Mouse (Mus musculus) erythroblast, embryonic 14.5 days (primary cell): Measurements from ENCODE around the gene Arvcf. TPM values are rescaled to one million over a fixed set of nuclear protein-coding genes. Genes with fewer than 3 reads are reported as not detected.
A peak's percentile ranks its signal among the peaks of the same experiment; 100 is the strongest.

Experiments
- H3K27me3 ChIP-seq: 2 replicates; pipeline ENCODE4 v1.6.1; 2012; ENCODE audit warnings: inconsistent platforms; ENCODE audit not compliant: control insufficient read depth
- H3K36me3 ChIP-seq: 2 replicates; pipeline ENCODE4 v1.6.1; 2012; ENCODE audit warnings: mild to moderate bottlenecking, inconsistent platforms; ENCODE audit not compliant: control insufficient read depth
- H3K4me1 ChIP-seq: 2 replicates; pipeline ENCODE4 v1.6.1; 2012; ENCODE audit warnings: inconsistent platforms; ENCODE audit not compliant: control insufficient read depth
- H3K4me3 ChIP-seq: replicated peaks from 2 replicates; pipeline ENCODE3; 2012; ENCODE audit warnings: moderate library complexity, mild to moderate bottlenecking, inconsistent platforms
- H3K9me3 ChIP-seq: 2 replicates; pipeline ENCODE4 v1.6.1; 2012; ENCODE audit warnings: low read length, inconsistent platforms, mixed read lengths; ENCODE audit not compliant: control insufficient read depth
- GATA1 ChIP-seq: IDR thresholded peaks from 2 replicates; pipeline ENCODE4 v1.6.1; 2012; ENCODE audit warnings: low read length, inconsistent platforms, mixed read lengths
- TAL1 ChIP-seq: IDR thresholded peaks from 3 replicates; pipeline ENCODE4 v1.6.1; 2012; ENCODE audit warnings: low read length, inconsistent platforms, mixed read lengths
- polyA plus RNA-seq: library from polyadenylated mRNA; stranded (reverse); fragments of >175 nt; gene quantifications from 2 replicates; pipeline ENCODE4 v1.2.3, GENCODE M21; 2012

The Arvcf gene
- polyA plus RNA-seq, 1 experiment, result 0.84 TPM

- TF ChIP-seq TAL1 (no peak), GATA1 (no peak)
- H3K4me1 ChIP-seq, result peaks cover 32% of the 10 kb centered on the region
- peaks cover 100% of the 10 kb centered on the region for H3K36me3 ChIP-seq
- H3K9me3 ChIP-seq, result no peaks in the 10 kb centered on the region
- H3K4me3 ChIP-seq, result no peak overlapping the region
- H3K27me3 ChIP-seq, result no peaks in the 10 kb centered on the region
These were observed 14.0 kb upstream of the Arvcf start for GRCm38 (mm10) chr16:18333976-18334375.

- Histone ChIP-seq H3K4me1 (peaks cover 45% of the 10 kb centered on the region), H3K27me3 (no peaks in the 10 kb centered on the region), H3K9me3 (no peaks in the 10 kb centered on the region), H3K36me3 (peaks cover 99% of the 10 kb centered on the region), H3K4me3 (no peak overlapping the region)
- TF ChIP-seq GATA1, result no peak
- no peak for TF ChIP-seq TAL1
These were observed 12.0 kb upstream of the Arvcf start for GRCm38 (mm10) chr16:18335981-18336380.

- Histone ChIP-seq H3K4me3 (no peak overlapping the region), H3K36me3 (peaks cover 94% of the 10 kb centered on the region), H3K4me1 (peaks cover 57% of the 10 kb centered on the region), H3K9me3 (no peaks in the 10 kb centered on the region), H3K27me3 (no peaks in the 10 kb centered on the region)
- TF ChIP-seq GATA1, result no peak
These were observed 10.7 kb upstream of the Arvcf start for GRCm38 (mm10) chr16:18337261-18337660.

GRCm38 (mm10) chr16:18339866-18340265 is 8.1 kb upstream of the Arvcf start:
- Histone ChIP-seq H3K4me1 (peaks cover 72% of the 10 kb centered on the region), H3K27me3 (no peaks in the 10 kb centered on the region), H3K4me3 (no peak overlapping the region), H3K36me3 (peaks cover 69% of the 10 kb centered on the region), H3K9me3 (no peaks in the 10 kb centered on the region)
- TF ChIP-seq GATA1 (no peak), TAL1 (no peak)

DNA sequence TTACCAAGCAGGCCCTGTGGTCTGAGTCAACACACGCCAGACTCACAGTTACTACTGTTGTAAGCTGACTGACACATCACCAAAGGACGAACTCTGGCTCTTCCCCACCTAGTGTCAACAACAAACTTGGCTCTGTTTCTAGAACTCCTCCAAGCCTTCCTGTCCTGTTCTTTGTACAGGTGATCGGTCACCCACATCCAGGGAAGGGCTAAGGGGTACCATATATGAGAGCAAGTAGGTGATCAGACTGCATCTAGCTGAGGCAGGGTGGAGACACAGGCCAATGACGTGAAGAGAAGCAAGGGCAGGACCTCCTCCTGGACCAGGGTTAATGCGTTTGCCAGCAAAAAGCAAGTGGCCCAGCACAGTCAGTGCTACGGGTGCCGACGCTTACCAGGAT is 6.4 kb upstream of the Arvcf start:
- peaks cover 65% of the 10 kb centered on the region for H3K4me1 ChIP-seq
- H3K27me3 ChIP-seq, result peaks cover 13% of the 10 kb centered on the region

DNA sequence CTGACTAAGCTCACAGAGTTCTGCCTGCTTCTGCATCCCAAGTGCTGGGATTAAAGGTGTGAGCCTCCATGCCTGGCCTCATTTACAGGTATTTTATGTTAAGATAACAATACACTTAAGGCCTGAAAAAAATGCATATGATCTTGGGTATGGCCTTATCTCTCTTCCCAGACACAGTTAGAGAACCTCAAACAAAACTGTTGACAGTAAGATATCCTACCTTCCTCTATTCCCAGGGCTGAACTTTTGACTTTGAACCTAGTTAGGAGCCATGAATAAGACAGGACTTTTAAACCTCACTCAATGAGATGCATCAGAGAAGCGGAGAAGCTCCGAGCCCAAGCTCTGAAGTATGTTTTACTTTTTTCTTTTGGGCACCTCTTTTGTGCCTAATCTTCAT is 5.9 kb upstream of the Arvcf start:
- Histone ChIP-seq H3K9me3 (no peaks in the 10 kb centered on the region), H3K4me1 (peaks cover 65% of the 10 kb centered on the region), H3K36me3 (peaks cover 47% of the 10 kb centered on the region), H3K4me3 (peak overlapping the region; percentile 86), H3K27me3 (peaks cover 18% of the 10 kb centered on the region)
- TF ChIP-seq GATA1 (peak; percentile 49), TAL1 (peak; percentile 66)

More for the DNA sequence above, 6.4 kb upstream of the Arvcf start:
- TF ChIP-seq TAL1 (no peak), GATA1 (no peak)
- Histone ChIP-seq H3K36me3 (peaks cover 51% of the 10 kb centered on the region), H3K9me3 (no peaks in the 10 kb centered on the region), H3K4me3 (peak overlapping the region; percentile 86)

DNA sequence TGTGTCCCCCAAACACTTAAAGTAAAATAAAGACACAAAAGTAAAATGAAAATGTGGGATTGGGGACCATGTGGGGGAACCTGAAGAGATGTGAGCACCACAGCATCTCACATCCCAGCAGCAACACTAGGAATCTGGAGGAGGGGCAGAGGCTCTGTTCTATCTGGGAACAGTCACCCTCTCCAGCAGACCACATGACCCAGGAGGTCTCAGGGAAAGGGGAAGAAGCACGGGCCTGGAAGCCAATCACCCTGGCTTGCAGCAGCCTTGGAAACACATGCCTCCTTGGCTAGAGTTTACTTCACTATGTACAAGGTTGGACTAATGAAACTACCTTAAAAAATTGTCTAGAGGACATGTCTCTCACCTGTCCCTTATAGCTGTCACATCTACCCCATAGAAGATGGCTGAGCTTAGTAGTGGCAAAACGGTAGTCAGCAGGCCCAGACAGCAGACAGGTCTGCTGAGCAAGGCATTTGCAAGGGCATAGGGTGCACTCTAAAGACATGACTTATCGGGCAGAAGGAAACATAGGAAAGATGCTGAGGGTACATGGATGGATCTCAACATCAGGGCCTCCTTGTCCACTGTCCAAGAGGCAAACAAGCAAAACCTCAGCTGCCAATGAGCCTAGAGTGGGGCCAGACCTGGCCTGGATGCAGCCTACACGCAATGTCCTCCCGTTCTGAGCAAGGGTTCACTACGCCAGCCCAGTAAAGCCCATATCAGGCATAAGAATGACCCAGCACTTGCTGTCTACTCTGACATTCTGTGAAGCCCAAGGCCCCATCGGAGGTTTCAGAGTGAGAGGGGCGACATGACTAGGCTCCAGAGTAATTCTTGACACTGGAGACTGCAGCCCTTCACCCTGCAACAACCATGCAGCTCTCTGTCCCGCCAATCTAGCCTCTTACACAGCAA is 5.1 kb upstream of the Arvcf start:
- TF ChIP-seq TAL1, result no peak
- no peak for TF ChIP-seq GATA1
- H3K4me1 ChIP-seq, result peaks cover 62% of the 10 kb centered on the region
- peaks cover 38% of the 10 kb centered on the region for H3K36me3 ChIP-seq
- H3K9me3 ChIP-seq, result peaks cover 1% of the 10 kb centered on the region; the same call in 1 of the 2 replicates
- H3K27me3 ChIP-seq, result peaks cover 26% of the 10 kb centered on the region
- H3K4me3 ChIP-seq, result peak overlapping the region; percentile 86

DNA sequence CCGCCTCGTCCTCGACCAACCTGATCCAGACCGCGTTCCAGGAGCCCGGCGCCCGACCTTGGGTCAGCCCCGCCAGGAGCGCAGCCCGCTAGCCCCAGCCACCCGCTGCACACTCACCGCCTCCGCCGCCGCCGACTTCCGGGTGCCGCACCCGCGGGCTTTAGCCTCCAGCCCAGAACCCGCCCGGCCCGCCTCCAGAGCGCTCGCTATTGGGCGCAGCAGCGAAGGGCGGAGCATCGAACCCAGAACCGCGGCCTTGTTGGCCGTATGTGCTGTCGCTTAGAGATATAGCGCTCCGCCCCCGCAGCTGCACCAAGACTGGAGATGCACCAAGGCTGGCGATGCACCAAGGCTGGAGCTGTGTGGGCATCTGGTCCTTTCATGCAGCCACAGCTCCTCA is 4.2 kb upstream of the Arvcf start:
- H3K4me1 ChIP-seq, result peaks cover 68% of the 10 kb centered on the region
- H3K36me3 ChIP-seq, result peaks cover 30% of the 10 kb centered on the region
- peaks cover 35% of the 10 kb centered on the region for H3K27me3 ChIP-seq
- H3K9me3 ChIP-seq, result peaks cover 7% of the 10 kb centered on the region; the same call in 1 of the 2 replicates
- TF ChIP-seq TAL1 (no peak), GATA1 (no peak)
- H3K4me3 ChIP-seq, result peak overlapping the region; percentile 86

DNA sequence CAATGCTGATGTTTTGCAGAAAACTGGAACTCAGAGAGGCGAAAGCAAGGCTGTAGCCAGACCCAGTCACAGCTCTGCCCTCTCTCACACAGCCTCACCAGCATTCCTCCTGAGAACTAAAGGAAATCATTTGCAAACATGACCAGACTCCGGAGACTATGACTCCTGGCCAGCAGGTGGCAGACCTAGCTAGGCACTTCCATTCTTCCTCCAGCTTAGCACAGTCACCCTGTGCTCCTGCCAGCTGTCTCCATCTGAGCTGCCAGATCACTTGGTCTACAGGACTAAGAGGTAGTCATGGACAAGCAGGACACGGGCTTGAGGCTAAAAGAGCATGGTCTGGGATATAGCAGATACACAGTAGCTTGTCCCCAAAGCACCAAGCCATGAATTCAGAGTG is 2.7 kb upstream of the Arvcf start:
- Histone ChIP-seq H3K4me1 (peaks cover 57% of the 10 kb centered on the region), H3K27me3 (peaks cover 50% of the 10 kb centered on the region), H3K4me3 (no peak overlapping the region), H3K9me3 (peaks cover 7% of the 10 kb centered on the region; the same call in 1 of the 2 replicates), H3K36me3 (peaks cover 15% of the 10 kb centered on the region)
- TF ChIP-seq GATA1, result no peak
- no peak for TF ChIP-seq TAL1
